Mouse (Mus musculus) T-helper 17 cell (primary cell): ENCODE results near the gene Ano3.
"Not testable (repeated sequence)": the region's sequence is repeated elsewhere in the genome, so short reads cannot be mapped to it uniquely, and the experiment has no call there.

Source experiments
- in situ Hi-C, 2 experiments: fragments of 300-600 bp; cut with MboI, MseI; formaldehyde crosslinking; loops; 1 replicate in 1 of 2; 2 replicates in 1 of 2; pipeline ENCODE4 v1.15.1; 2025; ENCODE audit warnings: high pct_unique_total_duplicates in 2 of 2

Gene Ano3

DNA sequence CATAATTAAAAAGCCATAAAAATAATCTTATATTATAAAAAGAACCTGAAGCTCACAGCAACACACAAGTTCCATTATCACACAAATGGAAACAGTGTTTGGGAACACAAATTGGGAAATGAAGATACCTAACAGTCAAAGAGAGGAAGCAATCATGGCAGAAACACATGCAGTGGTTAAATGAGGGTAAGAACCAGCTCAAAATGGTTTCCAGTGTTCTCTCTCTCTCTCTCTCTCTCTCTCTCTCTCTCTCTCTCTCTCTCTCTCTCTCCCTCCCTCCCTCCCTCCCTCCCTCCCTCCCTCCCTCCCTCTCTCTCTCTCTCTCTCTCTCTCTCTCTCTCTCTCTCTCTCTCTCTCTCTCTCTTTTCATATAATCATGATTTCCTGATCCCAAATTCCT is at the start of gene Ano3:
Gene Ano3, minus strand, starts transcription at position 101 of the 400 bp plus-strand sequence.
- in situ Hi-C loops = not testable (repeated sequence)

DNA sequence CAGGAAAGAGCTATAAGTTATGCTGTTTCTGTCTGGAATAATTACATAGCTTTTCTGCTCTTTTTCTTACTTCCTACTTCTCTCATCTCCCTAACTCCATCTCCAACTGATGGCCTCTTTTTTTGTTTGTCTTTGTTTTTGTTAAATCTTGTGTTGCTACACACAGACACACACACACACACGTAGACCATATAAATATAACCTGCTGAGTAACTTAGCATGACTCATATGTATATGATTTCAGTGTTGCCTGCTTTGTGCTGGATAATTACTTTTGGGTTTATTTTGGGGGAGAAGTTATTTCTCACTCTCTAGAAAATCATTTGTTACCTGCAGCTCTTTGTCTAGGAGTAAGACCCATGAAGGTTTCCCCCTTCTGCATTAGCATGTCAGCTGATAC is 39.3 kb upstream of the Ano3 start:
- in situ Hi-C loops = no loop called here

DNA sequence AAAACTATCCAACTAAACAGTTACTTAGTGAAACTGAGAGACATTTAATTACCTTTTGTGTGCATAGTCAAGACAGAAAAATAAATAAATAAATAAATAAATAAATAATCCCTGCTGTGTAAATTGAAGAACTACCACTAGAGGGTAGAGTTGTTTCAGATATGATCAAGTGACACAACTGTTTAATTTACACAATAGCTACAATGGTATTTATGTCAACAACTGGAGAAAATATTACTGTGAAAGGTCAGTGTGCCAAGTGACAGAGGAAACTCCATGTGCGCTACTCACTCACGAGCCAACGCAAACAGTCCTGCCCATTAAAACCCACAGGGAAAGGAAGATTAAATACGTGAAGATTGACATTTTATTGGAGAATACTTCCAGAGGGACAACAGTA is 38.8 kb upstream of the Ano3 start:
- in situ Hi-C loops = no loop called here

DNA sequence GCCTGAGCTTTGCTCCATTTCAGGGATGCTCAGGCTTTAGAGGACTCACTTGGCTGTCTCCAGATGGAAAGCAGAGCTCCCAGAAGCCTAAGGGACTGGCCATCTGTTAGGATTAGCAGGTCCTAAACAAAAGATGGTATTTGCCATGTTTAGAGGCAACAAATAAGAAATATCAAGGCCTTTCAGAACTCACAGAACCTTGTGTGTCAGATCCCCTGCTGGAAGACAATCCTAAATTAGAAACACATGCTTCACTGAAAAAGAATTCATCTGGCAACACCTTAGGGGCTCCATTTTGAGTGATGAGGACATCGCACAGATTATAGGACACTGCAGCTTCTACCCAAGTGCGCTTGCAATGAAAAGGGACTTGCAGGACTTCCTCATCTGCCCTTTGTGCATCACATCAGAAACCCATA is 35.1 kb upstream of the Ano3 start:
- in situ Hi-C loops = no loop called here

DNA sequence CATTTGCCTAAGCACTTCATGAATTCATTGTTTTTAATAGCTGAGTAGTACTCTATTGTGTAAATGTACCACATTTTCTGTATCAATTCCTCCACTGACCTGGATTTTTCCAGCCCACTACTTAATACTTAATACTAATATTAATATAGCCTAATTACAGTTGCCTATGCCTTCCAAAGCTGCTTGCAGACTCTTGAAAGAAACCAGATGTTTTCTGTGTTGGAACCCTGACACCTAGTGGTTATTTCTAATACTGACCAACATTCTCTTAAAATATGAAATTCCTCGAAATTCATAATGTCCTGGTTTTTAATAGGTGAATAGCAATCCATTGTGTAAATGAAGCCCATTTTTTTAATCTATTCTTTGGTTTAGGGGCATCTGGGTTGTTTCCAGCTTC is 31.0 kb upstream of the Ano3 start:
- in situ Hi-C loops = no loop called here

DNA sequence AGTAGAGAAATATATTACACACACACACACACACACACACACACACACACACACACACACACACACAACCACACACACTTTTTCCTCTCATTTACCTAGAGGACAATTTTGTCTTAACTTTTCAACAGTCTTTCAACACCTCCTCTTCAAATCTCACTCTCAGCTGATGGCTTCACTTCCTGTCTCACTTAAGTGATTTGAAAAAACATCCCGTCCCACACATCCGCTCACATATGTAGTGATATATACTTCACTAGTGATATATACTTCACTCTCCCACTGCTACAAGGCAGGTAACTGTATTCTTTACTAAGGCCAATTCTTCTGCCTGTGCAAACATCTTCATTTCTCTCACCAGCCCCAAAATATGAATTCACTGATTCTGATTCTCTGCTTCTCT is 28.9 kb upstream of the Ano3 start:
- in situ Hi-C loops = no loop called here

DNA sequence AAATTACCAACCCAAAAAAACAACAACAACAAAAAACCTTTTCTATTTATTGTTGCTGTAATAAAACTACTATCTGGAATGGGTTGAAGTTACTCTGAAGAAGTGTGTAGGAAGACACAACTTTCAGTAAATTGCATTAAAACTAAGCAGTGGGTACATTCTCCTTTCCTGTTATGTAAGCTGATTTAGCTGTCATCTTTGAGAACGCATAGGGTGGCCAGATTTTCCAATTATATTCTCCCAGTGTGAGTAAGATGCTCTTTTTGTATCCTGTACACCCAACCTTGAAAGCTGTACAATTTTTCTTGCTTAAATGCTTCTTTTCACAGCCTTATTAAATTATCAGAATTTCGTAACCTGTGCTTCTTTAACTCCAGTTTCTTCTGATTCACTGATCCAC is 26.1 kb upstream of the Ano3 start:
- in situ Hi-C loops = no loop called here

DNA sequence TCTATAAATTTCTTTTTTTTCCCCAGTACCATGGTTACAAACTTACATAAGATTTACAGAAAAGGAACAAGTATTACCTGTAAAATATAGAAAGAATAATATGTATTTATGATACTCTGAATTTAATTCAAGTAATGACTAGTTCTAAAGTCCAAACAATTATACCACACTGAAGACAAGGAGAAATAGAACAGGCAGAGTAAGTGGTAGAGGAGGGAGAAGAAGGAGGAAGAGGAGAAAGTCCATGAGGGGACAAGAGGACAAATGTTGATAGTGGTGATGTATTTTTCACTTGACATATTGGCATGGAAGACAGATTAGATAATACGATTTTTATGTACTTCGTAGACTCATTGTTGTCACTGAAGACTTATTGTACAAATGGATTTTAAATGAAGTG is 19.4 kb upstream of the Ano3 start:
- in situ Hi-C loops = no loop called here

DNA sequence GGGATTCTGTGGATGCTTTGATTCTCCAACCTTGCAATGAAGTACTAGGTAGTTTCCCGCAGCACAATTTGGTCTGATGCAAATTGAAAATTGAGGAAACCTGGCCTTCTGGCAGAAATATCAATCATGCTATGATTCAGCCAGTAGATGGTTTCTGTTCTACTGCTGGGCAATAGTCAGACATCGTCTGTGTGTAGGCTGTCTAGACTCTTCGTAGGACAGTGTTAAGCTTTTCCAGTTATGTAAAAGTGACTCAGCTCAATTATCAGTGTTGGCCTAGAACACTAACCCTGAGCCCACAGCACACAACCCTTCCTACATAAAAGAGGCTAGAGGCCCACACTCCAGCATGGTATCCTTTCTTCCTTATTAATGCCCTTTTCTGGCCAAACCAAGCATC is 14.7 kb upstream of the Ano3 start:
- in situ Hi-C loops = no loop called here

DNA sequence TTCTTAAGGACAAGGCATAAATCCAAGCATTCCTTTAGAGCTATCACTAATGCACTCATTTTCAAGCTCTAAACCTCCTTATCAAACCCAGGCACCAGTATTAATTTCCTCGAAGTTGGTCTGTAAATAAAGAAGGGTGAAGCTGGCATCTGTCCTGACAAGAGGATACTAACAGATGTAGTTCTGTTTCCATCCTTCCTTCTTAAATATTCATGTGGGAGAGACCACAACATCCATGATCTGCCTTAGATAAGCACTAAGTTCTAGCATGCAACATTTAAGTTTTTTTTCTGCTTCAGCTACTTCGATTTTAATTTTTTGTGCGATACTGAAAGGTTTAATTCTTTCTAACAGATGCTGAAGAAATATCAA is 305 bp downstream of the Ano3 start:
- in situ Hi-C loops = no loop called here

DNA sequence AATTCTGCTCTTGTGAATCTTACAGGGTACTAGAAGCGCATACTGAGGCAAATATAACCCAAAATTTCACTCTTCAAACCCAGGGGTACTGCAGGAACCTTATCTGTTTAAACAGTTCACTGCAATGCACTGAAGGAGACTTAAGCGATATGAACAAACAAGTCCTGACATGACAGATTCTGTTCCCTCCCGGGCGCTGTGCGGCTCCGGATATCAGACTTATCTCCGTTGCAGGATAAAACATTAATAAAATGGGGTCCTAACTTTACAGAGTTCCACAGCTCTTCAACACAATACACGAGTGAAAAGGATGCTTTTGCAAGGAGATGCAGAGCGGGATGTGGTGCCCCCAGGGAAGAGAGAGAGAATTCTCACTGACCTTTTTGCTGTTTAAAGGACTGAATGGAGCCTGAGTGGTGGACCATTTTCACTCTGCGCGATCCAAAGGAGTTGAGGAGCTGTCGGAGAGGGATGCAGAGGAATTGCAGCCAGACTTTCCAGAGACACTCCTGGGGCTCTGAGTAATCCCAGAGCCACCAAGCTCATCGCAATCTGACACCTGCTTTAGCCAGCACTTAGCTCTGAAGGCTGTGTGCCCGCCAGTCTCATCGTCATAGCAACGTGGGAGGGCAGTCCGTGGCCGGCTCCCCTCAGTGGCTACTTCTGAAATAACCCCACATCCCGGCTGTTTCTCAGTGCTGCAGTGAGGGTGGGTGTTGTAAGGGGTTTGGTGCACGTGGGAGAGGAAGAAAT is 868 bp downstream of the Ano3 start:
- in situ Hi-C loops = no loop called here

DNA sequence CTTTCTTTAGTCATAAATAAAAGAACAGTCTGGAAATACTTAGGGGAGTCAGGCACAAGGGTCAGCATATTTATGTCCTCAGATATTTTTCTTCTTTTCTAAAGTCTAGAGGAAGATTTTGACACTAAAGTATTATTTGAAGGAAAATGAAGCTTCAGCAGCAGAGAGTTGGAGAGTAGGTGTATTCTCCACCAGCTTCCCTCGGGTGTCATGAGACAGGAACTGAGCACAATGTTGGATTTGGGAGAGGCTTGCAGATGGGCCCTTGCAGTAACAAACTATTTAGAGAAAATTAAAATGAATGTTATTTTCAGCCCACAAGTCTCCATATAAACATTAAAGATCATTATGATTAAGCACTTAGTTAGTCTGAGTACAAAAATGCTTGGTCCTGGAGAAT is 5.6 kb downstream of the Ano3 start:
- in situ Hi-C loops = no loop called here

DNA sequence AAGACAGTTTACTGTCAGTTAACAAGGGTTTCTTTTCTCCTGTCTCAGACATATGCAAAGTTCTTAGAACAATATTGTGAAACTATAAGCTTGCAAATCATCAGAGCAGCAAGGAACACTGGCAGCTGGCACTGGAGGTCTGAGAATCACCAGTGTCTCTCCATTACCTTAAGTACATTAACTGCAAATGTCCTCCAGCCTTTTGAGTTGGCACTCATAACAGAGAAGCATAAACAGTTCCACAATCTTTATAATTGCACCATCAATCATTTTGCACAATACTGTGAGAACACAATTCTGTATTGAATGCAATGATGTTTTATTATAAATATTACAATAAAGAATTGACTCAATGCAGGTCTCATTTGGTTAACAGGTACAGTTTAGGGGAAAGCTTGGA is 15.0 kb downstream of the Ano3 start:
- in situ Hi-C loops = no loop called here

DNA sequence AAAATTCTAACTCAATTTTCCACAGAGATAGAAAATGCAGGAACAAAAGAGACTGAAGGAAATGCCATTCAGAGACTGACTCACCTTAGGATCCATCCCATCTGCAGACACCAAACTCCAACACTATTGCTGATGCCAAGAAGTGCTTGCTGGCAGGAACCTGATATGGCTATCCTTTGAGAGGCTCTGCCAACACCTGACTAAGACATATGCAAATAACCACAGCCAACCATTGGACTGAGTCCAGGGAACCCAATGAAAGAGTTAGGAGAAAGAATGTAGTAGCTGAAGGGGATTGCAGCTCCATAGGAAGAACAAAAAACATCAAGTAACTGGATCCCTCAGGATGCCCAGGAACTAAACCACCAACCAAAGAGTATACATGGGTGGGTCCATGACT is 21.6 kb downstream of the Ano3 start:
- in situ Hi-C loops = no loop called here

DNA sequence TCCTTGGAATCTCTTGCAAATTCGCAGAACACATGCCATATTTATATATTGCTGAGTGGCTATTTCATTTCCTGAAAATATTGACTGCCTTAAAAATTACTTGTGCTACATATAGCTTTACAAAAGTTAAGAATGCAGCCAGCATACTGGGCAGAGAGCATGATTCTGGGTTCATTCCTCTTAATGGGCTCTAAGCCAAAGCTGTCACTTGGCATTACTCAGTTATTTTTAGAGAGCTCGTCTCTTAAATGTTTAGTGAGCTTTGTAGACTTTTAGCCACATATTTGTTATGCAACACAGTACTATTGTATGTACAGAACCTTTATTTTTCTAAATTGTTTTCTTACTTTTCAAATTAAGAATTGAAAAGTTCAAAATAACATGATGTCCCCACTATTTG is 41.2 kb downstream of the Ano3 start:
- in situ Hi-C loops = loop anchor here in 1 of 2 experiments (10.0 kb wide), 1 partner anchor 1435 kb away; no protein-coding TSS in a partner anchor

DNA sequence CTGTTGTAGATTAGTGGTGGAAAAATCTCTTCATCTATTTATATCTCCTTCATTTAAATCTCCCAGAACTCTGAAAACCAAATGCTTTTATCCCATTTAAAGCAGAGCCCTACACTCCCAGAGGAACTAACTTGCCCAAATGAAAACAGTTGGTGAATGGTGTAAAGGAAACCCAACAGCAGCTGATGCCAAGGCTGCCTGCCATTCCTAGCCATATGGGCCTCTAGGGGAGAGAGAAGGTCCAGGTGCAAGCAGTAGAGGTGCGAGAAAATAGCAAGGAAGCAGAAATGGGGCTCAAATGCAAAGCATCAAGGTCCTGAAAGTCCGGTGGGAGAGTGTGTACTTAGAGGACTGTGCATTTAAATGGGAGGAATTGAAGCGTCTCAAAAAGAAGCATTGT is 44.2 kb downstream of the Ano3 start:
- in situ Hi-C loops = loop anchor here in 1 of 2 experiments (10.0 kb wide), 1 partner anchor 1432 kb away; no protein-coding TSS in a partner anchor

DNA sequence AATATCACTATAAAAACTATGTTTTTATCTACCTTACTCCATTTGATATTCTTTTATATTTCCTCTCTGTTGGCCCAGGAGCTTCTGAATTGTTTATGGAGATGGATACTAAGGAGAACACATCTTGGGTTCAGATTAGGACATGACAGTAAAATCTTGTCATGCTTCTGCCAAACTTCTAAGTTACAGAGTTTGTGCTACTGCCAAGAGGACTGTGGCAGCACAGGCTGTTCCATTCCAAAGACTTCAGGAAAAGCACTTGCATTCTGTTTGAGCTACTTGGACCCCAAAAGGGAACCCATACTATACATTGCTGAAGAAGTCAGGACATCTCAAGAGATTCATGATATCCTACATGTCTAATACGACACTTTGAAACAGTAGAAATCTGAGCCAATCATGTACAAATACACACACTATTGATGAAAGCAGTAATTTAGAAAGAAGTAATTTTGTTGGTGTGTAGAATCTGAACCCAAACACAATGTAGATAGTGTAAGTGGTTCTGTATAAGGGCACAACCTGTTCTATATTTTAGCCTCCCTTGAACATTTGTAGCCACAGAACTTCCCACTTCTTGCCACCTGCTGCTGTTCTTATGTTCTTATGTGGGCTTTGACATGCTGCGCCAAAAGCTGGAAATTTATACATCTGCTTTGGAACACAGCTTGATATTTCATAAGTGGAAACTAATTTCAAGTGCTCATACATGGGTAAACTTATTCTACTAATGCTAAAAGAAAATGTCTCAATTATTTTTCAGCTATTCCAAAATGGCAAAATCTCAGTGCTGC is 54.0 kb downstream of the Ano3 start:
- in situ Hi-C loops = loop anchor here in 1 of 2 experiments (10.0 kb wide), 1 partner anchor 612 kb away; no protein-coding TSS in a partner anchor

DNA sequence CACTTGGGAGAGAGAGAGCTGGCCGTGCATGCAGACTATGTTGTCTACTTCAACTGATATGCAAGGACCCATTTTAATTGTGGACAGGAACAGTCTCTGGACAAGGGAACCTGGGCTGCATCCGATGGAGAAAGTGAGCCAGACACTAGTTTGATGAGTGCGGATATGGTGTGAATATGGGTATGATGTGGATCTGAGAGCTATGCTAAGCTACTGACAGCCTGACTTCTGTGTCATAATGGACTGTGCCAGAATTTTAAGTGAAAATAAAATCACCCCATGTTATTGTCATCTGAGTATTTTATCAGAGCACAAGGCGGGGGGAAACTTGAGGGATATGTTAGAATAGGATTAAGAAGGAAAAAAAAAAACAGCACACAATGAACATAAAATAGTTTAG is 79.1 kb downstream of the Ano3 start:
- in situ Hi-C loops = no loop called here

DNA sequence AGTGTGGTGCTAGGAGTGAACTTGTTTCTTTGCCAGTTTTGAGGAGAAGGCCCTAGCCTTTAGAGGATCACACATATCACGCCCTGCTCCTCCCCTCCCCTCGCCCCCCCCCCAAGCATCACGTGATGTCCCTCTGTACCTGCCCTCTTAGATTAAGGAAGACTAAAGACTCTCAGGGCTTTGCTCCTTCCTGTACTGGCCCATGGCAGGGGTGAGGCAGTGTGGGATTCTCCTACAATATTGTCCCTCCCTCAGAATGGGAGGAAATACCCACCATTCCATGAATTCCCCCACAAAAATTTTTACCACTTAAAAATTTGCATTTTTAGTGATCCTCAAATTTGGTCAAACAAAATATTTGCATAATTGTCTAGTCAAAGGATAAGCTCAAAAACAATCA is 85.1 kb downstream of the Ano3 start:
- in situ Hi-C loops = loop anchor here in 1 of 2 experiments (10.0 kb wide), 1 partner anchor 209 kb away; no protein-coding TSS in a partner anchor

DNA sequence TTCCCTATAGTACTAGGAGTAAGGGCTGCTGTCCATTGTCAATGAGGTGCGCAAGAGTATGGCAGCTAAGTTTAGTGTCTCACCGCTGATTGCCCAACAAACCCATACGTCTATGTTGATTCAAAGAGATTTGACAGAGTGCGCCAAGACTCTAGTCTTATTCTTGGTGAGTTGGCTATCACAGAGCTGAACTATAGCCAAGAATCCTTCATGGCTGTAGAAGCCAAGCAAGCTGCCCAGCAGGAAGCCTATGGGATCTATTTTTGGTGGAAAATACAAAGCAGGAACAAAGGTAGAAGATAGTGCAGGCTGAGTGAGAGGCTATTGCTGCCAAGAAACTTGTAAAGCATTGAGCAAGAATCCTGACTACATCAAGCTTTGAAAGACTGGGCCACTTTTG is 87.3 kb downstream of the Ano3 start:
- in situ Hi-C loops = loop anchor here in 1 of 2 experiments (10.0 kb wide), 1 partner anchor 211 kb away; no protein-coding TSS in a partner anchor

DNA sequence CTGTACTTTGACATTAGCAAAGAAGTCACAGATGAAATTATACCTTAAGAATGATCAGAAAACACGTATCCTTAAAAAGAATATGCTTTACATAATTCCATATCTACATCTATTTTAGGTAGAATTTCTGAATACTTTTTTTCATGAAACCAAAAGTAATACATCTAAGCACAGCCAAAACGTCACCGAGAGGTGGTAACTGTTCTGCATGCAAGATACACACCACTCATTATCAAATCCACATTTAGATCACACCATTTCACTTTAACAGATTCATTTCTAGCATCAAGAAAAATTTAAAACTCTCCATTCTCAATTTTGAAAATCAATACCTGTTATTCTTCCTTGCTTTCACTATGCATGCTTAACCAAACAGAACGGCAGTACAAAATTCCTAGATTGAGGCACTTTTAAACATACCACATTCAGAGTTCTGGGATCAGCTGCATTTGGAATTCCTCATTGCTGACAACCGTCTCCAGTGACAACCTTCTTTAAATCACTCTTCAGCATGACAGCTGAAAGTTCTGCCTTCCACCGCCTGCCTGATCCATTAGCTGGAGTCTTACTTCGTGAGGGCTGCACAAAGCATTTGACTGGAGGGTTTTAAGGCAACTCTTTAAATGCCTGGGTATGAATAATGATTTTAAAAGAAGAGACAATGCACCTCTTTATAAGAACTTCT is 111.0 kb downstream of the Ano3 start:
- in situ Hi-C loops = no loop called here

DNA sequence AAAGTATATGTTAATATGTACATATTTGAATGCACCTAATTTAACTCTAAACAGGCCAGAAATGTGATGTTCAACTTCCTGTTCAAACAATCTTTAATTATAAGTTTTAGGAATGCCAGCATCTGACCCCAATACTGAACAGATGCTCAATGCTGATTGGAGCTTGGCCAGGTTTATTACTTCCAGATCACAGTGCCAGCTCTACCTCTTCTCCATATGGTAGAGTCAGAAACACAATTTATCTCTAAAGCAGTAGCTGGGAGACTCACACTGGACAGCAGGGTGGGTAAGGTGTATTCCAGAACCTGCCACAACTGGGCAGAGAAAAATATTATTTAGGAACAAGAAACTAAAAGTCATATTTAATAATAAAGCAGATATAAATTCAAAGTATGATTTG is 134.5 kb downstream of the Ano3 start:
- in situ Hi-C loops = no loop called here
